Comparison of ENCODE assay signal across 31 mouse cellular contexts in genomic region chr10:94619586-94619985, GRCm38 (mm10).
"Had no signal": no experiment of that assay in that cellular context is flagged by ENCODE, and none has a peak within 500 bp of the region (broad histone marks: within the 10 kb centered on the region; RNA-seq: fewer than 3 reads in every experiment).

No protein-coding gene starts in this region.

- ATAC-seq: liver, embryonic 12.5 days; liver, postnatal 0 days; lung, postnatal 0 days; midbrain, embryonic 13.5 days; midbrain, embryonic 15.5 days; midbrain, embryonic 16.5 days had no signal

- H3K4me3 ChIP-seq: limb, embryonic 10.5 days; limb, embryonic 12.5 days; limb, embryonic 13.5 days; limb, embryonic 15.5 days; liver, embryonic 12.5 days; liver, embryonic 13.5 days; liver, embryonic 15.5 days; lung, embryonic 15.5 days; megakaryocyte, embryonic 14.5 days; midbrain, embryonic 10.5 days; midbrain, embryonic 12.5 days; midbrain, embryonic 13.5 days; midbrain, embryonic 15.5 days; myocyte; neural tube, embryonic 12.5 days; neural tube, embryonic 13.5 days had no signal

- H3K36me3 ChIP-seq: limb, embryonic 10.5 days; limb, embryonic 12.5 days; limb, embryonic 13.5 days; limb, embryonic 15.5 days; liver, embryonic 12.5 days; liver, embryonic 13.5 days; liver, embryonic 15.5 days; lung, embryonic 15.5 days; midbrain, embryonic 10.5 days; midbrain, embryonic 12.5 days; midbrain, embryonic 13.5 days; midbrain, embryonic 15.5 days; neural tube, embryonic 12.5 days; neural tube, embryonic 13.5 days had no signal

- H3K9ac ChIP-seq: limb, embryonic 12.5 days; limb, embryonic 13.5 days; limb, embryonic 15.5 days; liver, embryonic 12.5 days; liver, embryonic 13.5 days; liver, embryonic 14.5 days; liver, embryonic 15.5 days; liver, postnatal 0 days; lung, embryonic 14.5 days; lung, embryonic 15.5 days; midbrain, embryonic 12.5 days; midbrain, embryonic 13.5 days; midbrain, embryonic 15.5 days; neural tube, embryonic 12.5 days; neural tube, embryonic 13.5 days had no signal

- H3K4me1 ChIP-seq: liver, embryonic 13.5 days; liver, embryonic 15.5 days had no signal

- H3K27me3 ChIP-seq: midbrain, embryonic 12.5 days; midbrain, embryonic 15.5 days; neural tube, embryonic 13.5 days had no signal

- H3K27ac ChIP-seq: limb, embryonic 10.5 days; limb, embryonic 12.5 days; limb, embryonic 13.5 days; limb, embryonic 15.5 days; liver, embryonic 12.5 days; liver, embryonic 13.5 days; liver, embryonic 14.5 days; liver, embryonic 15.5 days; lung, embryonic 15.5 days; macrophage; midbrain, embryonic 12.5 days; midbrain, embryonic 13.5 days; midbrain, embryonic 15.5 days; neural tube, embryonic 12.5 days; neural tube, embryonic 13.5 days had no signal

- DNase-seq: left cerebral cortex, postnatal 4 days; liver; liver, embryonic 13.5 days; liver, postnatal 0 days; lung, adult 18-20 months; lung, adult 2 months; lung, embryonic 14.5 days; lung, postnatal 10 days; lung, postnatal 14 days; lung, postnatal 36 days; lung, postnatal 4 days had no signal

- H3K9me3 ChIP-seq: limb, embryonic 10.5 days; limb, embryonic 12.5 days; limb, embryonic 13.5 days; limb, embryonic 15.5 days; liver, embryonic 12.5 days; liver, embryonic 13.5 days; liver, embryonic 15.5 days; lung, embryonic 15.5 days; midbrain, embryonic 10.5 days; midbrain, embryonic 12.5 days; midbrain, embryonic 13.5 days; midbrain, embryonic 15.5 days; neural tube, embryonic 12.5 days; neural tube, embryonic 13.5 days had no signal

- H3K4me2 ChIP-seq: limb, embryonic 12.5 days; limb, embryonic 13.5 days; limb, embryonic 15.5 days; liver, embryonic 11.5 days; liver, embryonic 12.5 days; liver, embryonic 13.5 days; liver, embryonic 15.5 days; lung, embryonic 14.5 days; lung, embryonic 15.5 days; midbrain, embryonic 12.5 days; midbrain, embryonic 13.5 days; midbrain, embryonic 15.5 days; neural tube, embryonic 12.5 days; neural tube, embryonic 13.5 days had no signal
